Mouse (Mus musculus) embryo, embryonic 11 days (tissue): ENCODE results near the gene Casp3.
A peak's percentile ranks its signal among the peaks of the same experiment; 100 is the strongest.

Source experiments
- DNase-seq: peaks from one replicate; pipeline ENCODE4 v3.0.0-alpha.2; 2015

Casp3 gene

GRCm38 (mm10) chr8:46611557-46611956 lies 5.5 kb upstream of the Casp3 start:
- DNase-seq, result no peak

GRCm38 (mm10) chr8:46612913-46613312 lies 4.2 kb upstream of the Casp3 start:
- no peak for DNase-seq

GRCm38 (mm10) chr8:46613377-46613776 lies 3.7 kb upstream of the Casp3 start:
- DNase-seq, result peak; percentile 19

GRCm38 (mm10) chr8:46615936-46616335 lies 1.2 kb upstream of the Casp3 start:
- DNase-seq, result no peak

DNA sequence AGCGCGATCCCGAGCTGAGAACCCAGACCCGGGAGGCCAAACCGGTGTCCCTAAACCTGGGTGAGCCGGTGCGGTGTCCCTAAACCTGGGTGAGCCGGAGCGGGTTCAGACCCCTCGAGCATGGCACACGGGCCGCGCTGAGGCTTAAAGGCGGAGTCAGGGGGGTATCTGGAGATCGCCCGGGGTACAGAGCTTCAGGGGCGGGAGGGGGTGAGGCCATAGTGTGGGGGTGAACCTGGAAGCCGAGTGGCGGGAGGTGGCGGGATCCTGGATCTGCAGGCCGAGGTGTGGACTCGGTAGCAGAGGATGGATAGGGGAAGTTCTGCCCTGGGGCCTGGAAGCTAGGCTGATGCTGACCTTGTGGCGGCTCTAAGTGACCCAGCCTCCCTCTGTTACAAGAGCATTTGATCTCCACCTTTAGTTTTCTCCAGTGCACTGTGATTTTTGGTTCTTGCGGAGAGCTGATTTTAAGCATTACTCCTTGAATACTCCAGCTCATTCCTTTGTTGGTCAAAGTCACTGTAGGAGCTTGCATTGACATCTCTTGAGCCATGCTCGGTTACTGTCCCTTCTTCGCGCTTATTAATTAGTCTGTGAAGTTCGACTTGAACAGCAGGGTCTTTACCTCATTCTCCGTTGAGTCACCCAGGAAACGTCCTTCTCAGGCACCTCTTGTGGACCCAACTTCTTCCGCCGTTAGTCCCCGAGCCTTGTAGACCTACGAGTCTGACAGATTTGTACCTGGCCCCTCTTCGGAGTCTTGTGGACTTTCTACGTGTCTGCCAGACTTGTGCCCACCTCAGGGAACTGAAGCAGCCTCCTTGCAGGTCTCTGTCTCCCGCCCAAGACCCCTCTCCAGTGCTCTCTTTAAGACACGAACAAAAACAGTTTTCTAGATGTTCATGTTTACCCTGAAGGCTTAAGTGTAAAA lies 864 bp downstream of the Casp3 start:
- peak; percentile 20 for DNase-seq

- DNase-seq, result peak; percentile 37
These were observed 1.7 kb downstream of the Casp3 start for GRCm38 (mm10) chr8:46618639-46619320.

- no peak for DNase-seq
These were observed 5.6 kb downstream of the Casp3 start for GRCm38 (mm10) chr8:46622446-46623270.

GRCm38 (mm10) chr8:46625166-46625565 lies 8.1 kb downstream of the Casp3 start:
- no peak for DNase-seq

- no peak for DNase-seq
These were observed 9.6 kb downstream of the Casp3 start for GRCm38 (mm10) chr8:46626642-46627041.

DNA sequence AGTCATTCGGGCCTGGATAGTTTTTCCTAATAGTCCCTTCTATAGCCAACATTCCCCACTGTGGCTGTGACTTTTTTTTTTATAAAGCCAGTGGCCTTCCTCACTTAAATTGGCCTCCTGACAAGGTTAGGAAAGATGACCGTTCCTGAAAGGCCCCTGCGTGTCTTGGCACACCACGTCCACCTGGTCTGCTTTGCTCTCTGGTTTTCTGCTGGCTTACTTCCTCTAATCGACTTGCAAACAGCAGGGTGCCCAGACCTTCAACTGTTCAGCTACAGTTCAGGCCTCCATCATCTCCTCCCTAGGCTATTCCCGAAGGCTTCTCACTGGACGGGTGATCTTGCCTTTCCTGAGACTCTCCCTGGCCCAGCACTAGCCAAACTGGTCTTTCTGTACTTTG lies 10.8 kb downstream of the Casp3 start:
- no peak for DNase-seq

DNA sequence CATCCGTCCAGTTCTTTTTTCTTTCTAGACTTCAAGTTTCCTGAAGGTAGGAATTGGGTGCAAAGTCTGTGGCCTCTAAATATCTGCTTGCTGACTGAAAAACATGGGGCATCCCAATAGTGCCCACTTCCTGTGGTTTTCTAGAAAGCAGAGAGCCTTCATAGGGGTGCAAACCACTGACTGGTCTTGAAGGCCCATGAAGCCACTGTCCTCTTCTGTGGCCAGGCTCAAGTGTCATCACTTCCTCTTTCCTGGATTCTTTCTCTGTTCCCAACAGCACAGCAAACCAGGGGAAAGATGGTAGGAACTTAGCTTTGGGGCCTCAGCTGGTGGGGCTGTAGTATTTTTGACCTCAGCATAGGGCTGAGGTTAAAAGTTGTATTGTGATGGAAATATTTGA lies 11.6 kb downstream of the Casp3 start:
- no peak for DNase-seq

DNA sequence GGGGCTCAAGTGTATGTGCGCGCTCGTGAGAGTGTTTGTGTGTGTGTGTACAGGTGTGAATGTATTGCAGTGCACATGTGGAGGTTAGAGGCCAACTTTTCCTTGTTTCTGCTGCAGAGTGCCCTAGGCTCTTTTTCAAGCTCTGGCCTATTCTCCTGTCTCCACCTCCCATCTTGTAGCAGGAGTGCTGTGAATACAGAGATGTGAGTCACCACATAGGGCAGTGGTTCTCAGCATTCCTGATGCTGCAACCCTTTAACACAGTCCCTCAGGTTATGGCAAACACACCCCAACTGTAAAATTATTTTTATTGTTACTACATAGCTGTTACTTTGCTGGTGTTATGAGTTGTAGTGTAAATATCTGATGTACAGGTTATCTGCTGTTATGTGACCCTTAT lies 13.3 kb downstream of the Casp3 start:
- no peak for DNase-seq

DNA sequence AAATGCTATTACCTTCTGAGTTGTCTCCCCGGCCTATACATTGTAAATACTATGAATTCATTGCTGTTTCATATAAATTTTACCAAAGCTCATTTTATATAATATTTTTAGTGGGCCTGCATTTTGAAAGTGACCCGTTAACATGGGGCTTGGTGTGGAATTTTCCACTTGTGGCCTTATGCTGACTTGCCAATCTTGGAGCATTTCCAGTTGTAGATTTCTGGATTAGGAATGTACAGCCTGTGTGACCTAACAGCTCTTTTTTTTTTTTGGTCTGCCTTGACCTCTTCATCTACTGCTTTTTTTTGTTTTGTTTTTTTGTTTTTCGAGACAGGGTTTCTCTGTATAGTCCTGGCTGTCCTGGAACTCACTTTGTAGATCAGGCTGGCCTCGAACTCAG lies 13.8 kb downstream of the Casp3 start:
- no peak for DNase-seq

GRCm38 (mm10) chr8:46639010-46639571 lies 22.0 kb downstream of the Casp3 start:
- DNase-seq, result no peak

DNA sequence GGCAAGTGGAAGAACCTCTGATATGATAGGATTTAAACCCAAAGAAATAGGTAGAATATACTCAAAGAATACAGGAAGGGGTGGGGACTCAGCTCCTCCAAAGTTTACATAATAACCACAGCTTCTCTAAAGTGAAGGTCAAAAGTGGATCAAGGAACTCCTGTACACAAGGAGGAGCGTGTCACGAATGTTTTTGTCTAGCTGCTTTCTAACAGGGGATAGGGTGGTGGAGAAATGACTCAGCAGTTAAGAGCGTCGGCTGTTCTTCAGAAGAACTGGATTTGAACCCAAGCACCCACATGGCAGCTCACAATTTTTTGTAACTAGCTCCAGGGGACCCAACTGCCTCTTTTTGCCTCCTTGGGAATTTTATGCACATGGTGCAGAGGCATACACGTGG lies 22.8 kb downstream of the Casp3 start:
- no peak for DNase-seq

DNA sequence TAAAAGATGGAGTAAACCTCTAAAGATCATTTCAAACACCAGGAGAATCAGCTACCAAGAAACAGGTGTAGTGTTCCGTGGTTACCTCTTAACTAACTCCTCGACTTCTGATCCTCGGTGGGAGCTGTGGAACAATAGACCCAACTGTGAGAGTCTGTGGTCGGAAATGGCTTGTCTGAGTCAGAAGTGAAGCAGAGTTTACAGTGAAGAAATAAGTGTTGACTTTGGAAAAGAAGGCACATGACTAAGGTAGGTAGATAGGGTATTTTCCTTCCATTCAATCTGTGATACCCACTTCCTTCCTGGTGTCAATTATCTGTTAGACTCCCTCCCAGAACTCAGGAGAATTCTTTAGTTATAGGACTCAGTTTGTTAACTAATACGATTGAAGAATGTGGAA lies 24.2 kb downstream of the Casp3 start:
- no peak for DNase-seq

GRCm38 (mm10) chr8:46648421-46648820 lies 31.3 kb downstream of the Casp3 start:
- DNase-seq, result no peak

DNA sequence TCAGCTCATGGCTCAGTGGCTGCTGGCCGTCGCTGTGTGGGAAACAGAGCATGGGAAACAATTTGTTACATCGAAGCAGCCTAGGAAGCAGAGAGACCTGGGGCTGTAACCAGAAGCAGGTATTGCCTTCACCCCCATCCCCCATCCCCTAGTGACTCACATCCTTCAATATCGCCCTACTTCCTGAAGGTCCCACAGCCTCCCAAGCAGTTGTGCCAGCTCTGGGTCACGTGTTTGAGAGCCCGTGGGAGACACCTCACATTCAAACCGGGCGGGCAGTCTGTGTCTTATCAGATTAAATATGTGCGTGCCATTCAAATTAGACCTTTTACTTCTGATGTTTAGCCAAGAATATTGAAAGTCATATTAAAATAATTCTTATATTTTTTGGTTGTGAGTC lies 34.8 kb downstream of the Casp3 start:
- DNase-seq, result no peak

DNA sequence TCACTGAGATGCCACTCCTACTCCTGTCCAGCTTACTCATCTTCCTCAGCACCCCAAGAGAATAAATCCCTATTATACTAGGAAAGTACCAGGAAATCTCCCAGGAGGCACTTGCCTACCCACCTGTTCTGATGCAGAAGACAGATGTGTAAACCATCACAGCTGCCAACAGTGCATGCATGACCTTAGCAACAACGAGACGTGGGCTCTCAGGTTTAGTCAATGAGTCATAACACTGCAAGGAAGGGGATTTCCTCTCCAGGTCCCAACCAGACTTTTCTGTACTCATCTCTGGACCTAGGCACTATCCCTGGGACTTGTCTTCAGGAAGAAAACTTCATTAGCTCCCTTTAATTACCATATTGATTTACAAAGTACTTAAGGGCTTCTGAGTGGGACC lies 38.8 kb downstream of the Casp3 start:
- no peak for DNase-seq

- peak; percentile 57 for DNase-seq
These were observed 54.4 kb downstream of the Casp3 start for GRCm38 (mm10) chr8:46671496-46671895.

- DNase-seq, result no peak
These were observed 63.7 kb downstream of the Casp3 start for GRCm38 (mm10) chr8:46680671-46681365.

- peak; percentile 95 for DNase-seq
These were observed 69.7 kb downstream of the Casp3 start for GRCm38 (mm10) chr8:46686664-46687336.
